Mouse (Mus musculus) embryonic stem cell, embryonic (primary cell): ENCODE measurements around the gene Angel2.

ENCODE experiments used
- CTCF ChIA-PET, 4 experiments: fragments of 300-600 bp in 2 of 4; fragments of 350-600 bp in 2 of 4; sonication (Branson Sonifier 250); formaldehyde crosslinking; loops; one replicate each; lab custom pipeline; 2022; ENCODE audit warnings: inconsistent platforms in 2 of 4; lab: Charles Lee
- POLR2A ChIA-PET, 4 experiments: fragments of 300-600 bp in 2 of 4; fragments of 350-600 bp in 2 of 4; sonication (Branson Sonifier 250); formaldehyde crosslinking; loops; one replicate each; lab custom pipeline; 2022; ENCODE audit warnings: antibody characterized with exemption in 4 of 4, inconsistent platforms in 1 of 4; lab: Charles Lee

Gene Angel2

GRCm38 (mm10) chr1:190919725-190920469, 5.0 kb upstream of the Angel2 start:
- POLR2A ChIA-PET, result interaction anchor here in 3 of 4 experiments (0.7 to 1.6 kb wide), 6 partner anchors 8 to 187 kb away, joined by 3 to 4 read pairs (median 3); partner anchors contain the start of gene Flvcr1 (in 1 of the 3)
- CTCF ChIA-PET, result interaction anchor here in 1 of 4 experiments (0.6 kb wide), 1 partner anchor 66 kb away, joined by 4 read pairs; no protein-coding TSS in a partner anchor

GRCm38 (mm10) chr1:190927311-190927710, 2.4 kb downstream of the Angel2 start:
- ChIA-PET POLR2A (interaction anchor here in 3 of 4 experiments (0.9 to 1.7 kb wide), 7 partner anchors 7 to 99 kb away, joined by 3 to 15 read pairs (median 4); partner anchors contain the start of genes Flvcr1 (in 2 of the 3) and Rps6kc1 (in 1 of the 3)), CTCF (no interaction called here)

DNA sequence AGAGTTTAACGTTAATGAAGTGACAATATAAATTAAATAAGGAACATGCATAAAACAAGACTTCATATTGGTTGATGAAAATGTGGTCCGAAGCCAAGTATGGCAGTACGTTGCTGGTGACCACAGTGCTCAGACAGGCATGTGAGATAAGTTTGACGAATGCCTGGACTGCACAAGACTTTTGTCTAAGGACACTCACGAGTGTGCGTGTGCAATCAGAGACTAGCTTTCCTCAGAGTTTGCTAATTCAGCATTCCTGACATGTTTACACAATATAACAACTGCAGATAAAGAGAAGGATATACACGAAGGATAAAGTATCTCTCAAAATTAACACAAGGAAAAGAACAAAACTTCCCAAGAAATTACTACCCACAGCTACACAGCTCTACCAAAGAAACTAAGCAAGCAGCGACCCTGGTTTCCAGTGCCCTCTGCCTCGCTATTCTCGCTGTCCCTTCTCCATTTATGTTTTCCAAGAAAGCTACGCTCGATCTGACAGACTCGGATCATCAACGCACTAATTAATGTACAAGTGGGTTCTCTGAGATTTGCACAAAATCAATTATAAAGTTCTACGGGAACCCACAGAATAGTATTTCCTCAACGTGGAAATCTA, 2.9 kb downstream of the Angel2 start:
- ChIA-PET CTCF (interaction anchor here in 1 of 4 experiments (0.6 kb wide), 1 partner anchor 76 kb away, joined by 4 read pairs; no protein-coding TSS in a partner anchor), POLR2A (interaction anchor here (0.6 to 1.7 kb wide), 15 partner anchors 8 to 1211 kb away, joined by 3 to 15 read pairs (median 3); partner anchors contain the start of genes Flvcr1 (in 3 of the 4), Rps6kc1 (in 2 of the 4), Rcor3 (in 1 of the 4) and Vash2 (in 1 of the 4))

DNA sequence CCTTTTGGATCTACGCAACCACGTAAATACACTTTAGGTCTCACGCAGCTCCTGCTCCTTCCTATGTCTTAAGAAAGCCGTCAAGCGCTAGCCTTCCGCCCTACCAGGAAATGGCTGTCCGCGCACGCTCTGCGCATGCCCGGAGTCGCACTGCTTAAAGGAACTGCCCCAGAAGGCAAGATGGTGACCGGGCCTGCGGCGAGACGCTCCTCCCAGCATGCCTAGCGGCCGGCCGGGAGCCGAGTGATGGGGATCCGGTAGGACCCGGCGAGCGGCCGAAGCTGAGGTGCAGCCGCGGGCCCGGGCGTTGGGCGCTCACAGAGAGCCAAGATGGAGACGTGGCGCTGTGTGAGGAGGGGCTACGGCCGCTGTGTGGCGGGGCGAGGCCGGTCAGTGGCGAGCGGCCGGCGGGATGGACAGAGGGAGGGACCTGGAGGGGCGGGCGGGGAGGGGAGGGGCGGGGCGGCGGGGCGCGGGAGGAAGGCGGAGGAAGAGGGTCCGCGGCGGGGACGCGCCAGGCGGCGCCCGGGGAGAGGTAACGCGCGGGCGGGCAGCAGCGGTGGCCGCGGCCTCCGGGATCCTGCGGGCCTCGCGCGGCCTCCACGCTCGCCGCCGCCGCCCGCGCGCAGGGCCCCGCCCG, 3.6 kb downstream of the Angel2 start:
- CTCF ChIA-PET, result interaction anchor here in 1 of 4 experiments (0.6 kb wide), 3 partner anchors 16 to 384 kb away, joined by 3 to 4 read pairs (median 4); no protein-coding TSS in a partner anchor
- POLR2A ChIA-PET, result interaction anchor here (0.6 to 1.7 kb wide), 15 partner anchors 9 to 1210 kb away, joined by 3 to 15 read pairs (median 3); partner anchors contain the start of genes Flvcr1 (in 3 of the 4), Rps6kc1 (in 2 of the 4), Rcor3 (in 1 of the 4) and Vash2 (in 1 of the 4)

DNA sequence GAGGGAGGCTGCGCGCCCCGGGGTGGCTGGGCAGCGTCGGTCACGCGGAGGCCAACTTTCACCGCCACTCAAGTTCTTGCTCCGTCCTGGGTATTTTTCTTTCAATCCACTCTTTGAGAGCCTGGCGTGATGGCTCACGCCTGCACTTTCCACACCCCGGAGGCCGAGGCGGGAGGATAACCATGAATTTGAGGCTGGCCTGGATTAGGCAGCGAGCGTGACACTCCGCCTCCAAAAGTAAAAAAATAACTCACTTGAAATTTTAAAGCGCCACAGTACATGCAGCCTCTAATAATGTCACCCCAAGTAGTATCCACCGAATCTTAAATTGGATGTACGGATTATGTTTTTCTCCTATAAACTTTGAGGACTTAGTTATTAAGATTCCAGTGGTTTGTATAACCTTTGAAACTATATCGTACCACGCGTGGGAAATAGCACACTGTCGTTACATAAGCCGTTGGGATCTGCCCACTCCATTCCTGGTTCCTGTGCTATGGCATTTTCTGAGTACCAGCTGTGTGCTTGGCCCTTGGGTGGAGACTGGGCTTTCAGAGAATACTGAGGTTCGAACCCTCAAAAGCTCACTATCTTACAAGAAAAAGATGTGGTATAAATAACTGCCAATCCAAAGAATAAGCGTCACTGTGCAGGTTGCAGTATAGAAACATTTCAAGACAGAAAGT, 4.2 kb downstream of the Angel2 start:
- CTCF ChIA-PET, result interaction anchor here in 1 of 4 experiments (0.6 kb wide), 2 partner anchors 16 to 383 kb away, joined by 3 to 4 read pairs; no protein-coding TSS in a partner anchor

GRCm38 (mm10) chr1:190930181-190930580, 5.3 kb downstream of the Angel2 start:
- POLR2A ChIA-PET, result no interaction called here
- CTCF ChIA-PET, result no interaction called here

More for the DNA sequence above, 4.2 kb downstream of the Angel2 start:
- POLR2A ChIA-PET, result interaction anchor here in 3 of 4 experiments (1.2 to 1.7 kb wide), 4 partner anchors 9 to 1209 kb away, joined by 3 to 15 read pairs (median 4); partner anchors contain the start of genes Flvcr1 (in 2 of the 3) and Rcor3 (in 1 of the 3)

DNA sequence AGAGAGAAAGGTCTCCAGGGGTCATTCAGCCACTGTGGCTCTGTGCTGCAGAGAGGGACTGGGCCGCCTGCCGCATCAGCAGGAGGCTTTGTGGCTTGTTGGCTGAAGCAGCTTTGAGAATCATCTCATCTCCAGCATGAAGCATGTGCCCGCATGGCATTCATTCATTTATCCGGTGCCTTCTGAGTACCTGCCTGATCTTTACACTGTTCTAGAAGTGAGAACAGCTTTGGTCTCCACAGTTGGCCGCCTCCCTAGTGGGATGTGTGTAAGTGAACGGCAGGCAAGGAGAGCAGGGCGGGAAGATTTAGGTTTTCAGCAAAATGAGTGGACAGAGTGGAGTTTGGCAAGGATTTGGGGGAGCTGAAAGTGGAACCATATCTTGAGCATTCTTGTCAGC, 14.9 kb downstream of the Angel2 start:
- CTCF ChIA-PET, result no interaction called here
- POLR2A ChIA-PET, result no interaction called here

- CTCF ChIA-PET, result interaction anchor here in 3 of 4 experiments (0.5 to 2.6 kb wide), 33 partner anchors 8 to 1148 kb away, joined by 3 to 23 read pairs (median 4); partner anchors contain the start of genes Nsl1 (in 1 of the 3), Rps6kc1 (in 1 of the 3), Tatdn3 (in 1 of the 3) and Traf5 (in 1 of the 3)
- POLR2A ChIA-PET, result interaction anchor here (0.8 to 1.3 kb wide), 8 partner anchors 9 to 345 kb away, joined by 3 to 5 read pairs (median 3); partner anchors contain the start of genes Flvcr1 (in 2 of the 4), Nsl1 (in 1 of the 4) and Tatdn3 (in 1 of the 4)
Measured at GRCm38 (mm10) chr1:190944109-190944760, 19.3 kb downstream of the Angel2 start.

DNA sequence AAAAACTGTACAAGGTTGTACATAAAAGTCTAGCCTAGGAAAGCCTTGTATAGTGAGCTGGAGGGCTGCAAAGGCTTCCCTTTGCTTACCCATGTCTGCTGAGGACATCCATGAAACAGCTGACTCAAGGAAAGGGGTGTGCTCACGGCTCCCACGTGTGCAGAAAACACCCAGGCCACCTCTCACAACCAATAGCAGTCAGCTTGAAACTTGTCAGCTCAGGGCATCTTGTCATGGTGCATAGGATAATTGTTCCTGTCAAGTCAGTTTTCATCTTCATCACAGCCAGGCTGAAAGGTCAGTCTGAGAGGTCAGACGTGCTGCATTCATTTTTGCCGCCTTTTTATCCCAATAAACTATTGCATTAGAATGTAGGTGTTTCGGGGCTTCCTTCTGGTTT, 23.1 kb downstream of the Angel2 start:
- ChIA-PET CTCF (interaction anchor here in 1 of 4 experiments (1.1 kb wide), 1 partner anchor 341 kb away, joined by 3 read pairs; no protein-coding TSS in a partner anchor), POLR2A (interaction anchor here in 2 of 4 experiments (1.0 to 1.9 kb wide), 3 partner anchors 31 to 115 kb away, joined by 3 to 4 read pairs (median 4); partner anchors contain the start of genes Nsl1 (in 1 of the 2), Tatdn3 (in 1 of the 2) and Vash2 (in 1 of the 2))

GRCm38 (mm10) chr1:190948439-190948838, 23.5 kb downstream of the Angel2 start:
- POLR2A ChIA-PET, result interaction anchor here in 3 of 4 experiments (1.0 to 1.9 kb wide), 6 partner anchors 31 to 115 kb away, joined by 3 to 4 read pairs (median 4); partner anchors contain the start of genes Flvcr1 (in 2 of the 3), Vash2 (in 2 of the 3), Nsl1 (in 1 of the 3) and Tatdn3 (in 1 of the 3)
- CTCF ChIA-PET, result interaction anchor here in 2 of 4 experiments (0.6 to 1.1 kb wide), 3 partner anchors 78 to 340 kb away, joined by 3 read pairs; partner anchors contain the start of gene Flvcr1 (in 1 of the 2)

DNA sequence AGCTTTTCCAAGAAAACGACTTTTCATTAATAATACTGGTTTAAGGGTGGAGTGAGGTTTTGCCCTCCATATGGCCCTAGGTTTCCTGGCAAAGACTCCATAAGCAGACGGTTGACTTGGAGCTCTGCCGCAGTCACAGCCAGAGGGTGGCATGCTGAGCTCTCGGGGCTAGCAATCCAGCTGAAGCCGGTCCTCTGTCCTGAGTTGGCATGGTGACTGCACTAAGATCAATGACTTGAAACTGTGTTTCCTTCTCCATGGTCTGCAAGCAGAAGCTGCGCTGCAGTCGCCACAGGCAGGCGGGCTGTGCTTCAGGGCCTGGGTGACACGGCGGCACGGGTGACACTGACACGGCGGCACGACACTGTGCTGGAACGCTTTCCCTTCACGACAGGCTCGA, 23.9 kb downstream of the Angel2 start:
- POLR2A ChIA-PET, result interaction anchor here in 3 of 4 experiments (0.6 to 1.9 kb wide), 6 partner anchors 30 to 117 kb away, joined by 3 to 4 read pairs (median 3); partner anchors contain the start of genes Flvcr1 (in 2 of the 3) and Vash2 (in 2 of the 3)
- CTCF ChIA-PET, result interaction anchor here in 3 of 4 experiments (0.5 to 1.1 kb wide), 5 partner anchors 8 to 911 kb away, joined by 3 to 6 read pairs (median 3); partner anchors contain the start of gene Flvcr1 (in 1 of the 3)

DNA sequence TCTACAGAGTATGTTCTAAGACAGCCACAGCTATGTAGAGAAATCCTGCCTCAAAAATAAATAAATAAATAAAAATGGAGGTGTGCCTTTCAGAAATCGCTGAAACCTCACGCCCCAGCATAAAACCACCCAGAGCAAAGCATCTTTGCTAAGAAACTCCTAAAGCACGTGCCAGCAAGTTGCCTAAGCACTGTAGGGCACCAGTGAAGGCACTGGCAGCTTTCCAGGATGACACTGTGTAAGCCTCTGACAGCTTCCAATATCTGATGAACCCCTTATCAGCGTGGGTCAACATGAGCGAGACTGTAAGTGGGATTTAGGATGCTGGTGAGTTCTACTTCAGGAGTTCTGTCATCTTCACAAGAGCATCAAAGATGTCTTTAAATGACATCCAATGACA, 26.1 kb downstream of the Angel2 start:
- CTCF ChIA-PET, result no interaction called here
- POLR2A ChIA-PET, result interaction anchor here in 1 of 4 experiments (0.6 kb wide), 1 partner anchor 181 kb away, joined by 4 read pairs; no protein-coding TSS in a partner anchor

DNA sequence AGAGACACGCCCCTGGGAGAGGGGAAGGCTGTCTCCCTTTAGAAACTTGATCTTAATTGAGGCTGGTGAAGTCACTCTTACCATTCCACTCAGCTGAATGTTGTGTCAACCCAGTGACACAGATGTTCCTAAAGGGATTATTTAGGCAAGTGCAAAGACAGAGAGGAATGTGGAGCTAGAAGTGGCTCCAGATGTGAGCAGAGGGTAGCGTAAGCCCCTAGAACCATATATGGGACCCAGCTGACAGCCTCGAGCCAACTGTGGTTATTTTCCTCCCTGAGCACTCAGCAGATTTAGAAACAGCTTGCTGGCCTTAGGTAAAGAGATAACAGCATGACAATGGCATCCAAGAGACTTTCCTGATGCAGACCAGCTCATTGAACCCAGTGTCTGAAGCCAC, 28.1 kb downstream of the Angel2 start:
- POLR2A ChIA-PET, result interaction anchor here in 2 of 4 experiments (0.5 to 1.0 kb wide), 4 partner anchors 8 to 70 kb away, joined by 3 read pairs; no protein-coding TSS in a partner anchor
- CTCF ChIA-PET, result interaction anchor here in 2 of 4 experiments (0.7 to 1.5 kb wide), 4 partner anchors 8 to 36 kb away, joined by 3 to 5 read pairs (median 4); no protein-coding TSS in a partner anchor

GRCm38 (mm10) chr1:190958821-190959220, 33.9 kb downstream of the Angel2 start:
- ChIA-PET POLR2A (interaction anchor here in 1 of 4 experiments (2.2 kb wide), 1 partner anchor 12 kb away, joined by 6 read pairs; no protein-coding TSS in a partner anchor), CTCF (interaction anchor here in 1 of 4 experiments (1.5 kb wide), 1 partner anchor 330 kb away, joined by 3 read pairs; no protein-coding TSS in a partner anchor)

DNA sequence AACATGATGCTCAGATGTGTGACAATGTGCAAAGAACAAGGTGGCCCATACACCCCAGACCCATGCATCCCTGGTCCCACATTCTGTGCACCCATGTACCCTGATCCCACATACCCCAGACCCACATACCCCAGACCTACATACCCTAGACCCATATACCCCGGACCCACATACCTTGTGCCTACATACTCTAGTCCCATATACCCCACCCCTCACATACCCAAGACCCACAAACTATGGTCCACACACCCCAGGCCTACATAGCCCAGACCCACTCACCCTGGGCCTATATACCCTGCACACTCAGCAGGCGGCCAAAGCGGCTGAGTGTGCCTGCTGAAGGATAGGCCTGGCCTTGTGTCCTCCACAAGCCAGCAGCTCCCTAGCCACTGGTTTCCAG, 37.8 kb downstream of the Angel2 start:
- CTCF ChIA-PET, result no interaction called here
- POLR2A ChIA-PET, result no interaction called here
